Mouse (Mus musculus) ES-E14 (cell line): ENCODE data around the gene Alg9.

Experiments
- HCFC1 ChIP-seq: IDR thresholded peaks from 2 replicates; pipeline ENCODE4 v1.6.1; 2012; ENCODE audit warnings: low read length, inconsistent platforms, borderline replicate concordance; ENCODE audit not compliant: insufficient read depth
- MAFK ChIP-seq: IDR thresholded peaks from 2 replicates; pipeline ENCODE4 v1.6.1; 2014; ENCODE audit warnings: mild to moderate bottlenecking, low read depth, low read length, inconsistent platforms; ENCODE audit not compliant: insufficient read depth
- ZNF384 ChIP-seq: IDR thresholded peaks from 2 replicates; pipeline ENCODE4 v1.6.1; 2012; ENCODE audit warnings: low read depth, low read length, inconsistent platforms

DNA sequence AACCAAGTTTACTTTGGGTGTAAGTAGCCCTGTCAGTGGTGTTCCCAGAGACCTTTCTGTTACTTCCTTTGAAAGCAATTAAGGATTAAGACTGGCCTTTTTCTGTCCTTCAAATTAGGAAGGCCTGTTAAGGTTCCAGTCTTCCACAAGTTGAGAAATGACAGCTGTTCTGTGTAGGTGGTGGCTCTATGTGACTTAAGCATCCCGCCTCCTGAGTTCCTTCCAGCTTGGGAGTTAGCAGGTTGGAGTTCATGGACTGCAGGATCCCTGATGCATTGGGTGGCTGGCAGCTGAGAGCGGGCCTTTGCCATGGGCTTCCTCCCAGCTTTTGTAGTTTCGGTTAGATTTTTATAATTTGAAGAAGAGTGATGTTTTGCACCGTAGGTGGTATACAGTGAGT is 100.7 kb downstream of the Alg9 start:
- TF ChIP-seq MAFK, result no peak
- TF ChIP-seq HCFC1, result no peak
- TF ChIP-seq ZNF384, result no peak
